Mouse (Mus musculus) forebrain, embryonic 10.5 days (tissue): ENCODE measurements around the gene Krr1. TPM values are rescaled to one million over a fixed set of nuclear protein-coding genes. Genes with fewer than 3 reads are reported as not detected.

Source experiments
- DNase-seq: peaks from one replicate; pipeline ENCODE4 v3.0.0-alpha.2; 2017; ENCODE audit warnings: low spot score; ENCODE audit errors: extremely low spot score
- H3K27ac ChIP-seq: fragments of 300-500 bp; sonication (generic); 2 replicates; pipeline ENCODE4 v1.5.1; 2016; ENCODE audit warnings: mild to moderate bottlenecking
- H3K27me3 ChIP-seq: fragments of 300-500 bp; sonication (generic); 2 replicates; pipeline ENCODE4 v1.6.1; 2016; ENCODE audit warnings: mild to moderate bottlenecking; ENCODE audit not compliant: poor library complexity, severe bottlenecking
- H3K36me3 ChIP-seq: fragments of 300-500 bp; sonication (generic); replicated peaks from 2 replicates; pipeline ENCODE4 v1.6.1; 2016; ENCODE audit warnings: mild to moderate bottlenecking, moderate library complexity
- H3K4me1 ChIP-seq: fragments of 300-500 bp; sonication (generic); 2 replicates; pipeline ENCODE4 v1.6.1; 2016
- H3K4me3 ChIP-seq: fragments of 300-500 bp; sonication (generic); 2 replicates; pipeline ENCODE4 v1.5.1; 2016; ENCODE audit warnings: mild to moderate bottlenecking, moderate library complexity
- H3K9me3 ChIP-seq: fragments of 300-500 bp; sonication (generic); 2 replicates; pipeline ENCODE4 v1.6.1; 2016; ENCODE audit warnings: mild to moderate bottlenecking, moderate library complexity
- WGBS: fragments of 180-500 bp; shearing (Covaris S2); methylation state at CpG from one replicate; pipeline ENCODE4 v1.1.7; 2016; 5-methylcytosine and 5-hydroxymethylcytosine counted together
- polyA plus RNA-seq: library from polyadenylated mRNA; unstranded; fragments of >200 nt; fragmentation: Nextera tagmentation; extraction: Ambion mirVana; gene quantifications from 2 replicates; pipeline ENCODE4 v1.2.1, GENCODE M21; 2016

Gene Krr1
- 60.4 and 64.8 TPM in 2 replicates for polyA plus RNA-seq

DNA sequence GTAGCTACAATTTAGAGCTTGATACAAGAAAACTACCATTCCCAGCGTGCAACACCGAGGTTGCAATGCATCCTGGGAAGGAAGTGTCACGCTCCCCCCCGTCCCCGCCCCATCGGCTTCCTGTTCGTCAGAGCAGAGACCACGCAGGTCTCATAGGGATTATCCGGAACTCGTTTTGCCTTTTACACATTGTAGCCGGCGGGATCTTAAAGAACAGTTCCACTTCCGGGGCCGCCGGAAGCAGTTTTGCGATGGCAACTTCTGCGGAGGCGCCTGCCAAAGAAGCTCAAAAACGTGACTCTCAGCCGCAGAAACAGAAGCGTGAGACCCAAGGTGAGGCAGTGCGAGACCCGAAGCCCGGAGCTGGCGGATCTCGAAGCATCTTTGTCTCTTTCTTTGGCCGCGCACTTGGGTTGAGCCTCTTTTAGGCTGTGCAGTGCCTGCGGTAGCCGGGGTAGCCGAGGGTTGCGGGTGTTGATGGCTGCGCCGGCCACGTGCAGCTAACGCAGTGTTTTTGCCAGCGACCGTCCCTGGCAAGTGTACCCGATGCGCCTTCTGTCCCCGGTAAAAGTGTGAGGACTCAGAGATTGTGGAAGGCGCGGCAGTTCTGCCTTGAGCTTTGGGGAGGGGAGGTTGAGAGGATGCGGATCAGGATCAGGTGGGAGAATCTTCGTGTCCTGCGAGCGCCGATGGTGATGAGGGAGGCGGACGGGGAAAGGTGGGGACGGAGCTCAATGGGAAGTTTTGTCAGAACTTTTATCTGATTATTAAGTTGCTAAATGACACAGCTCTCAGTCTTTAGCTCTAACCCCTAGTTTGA, at the start of gene Krr1:
Gene Krr1 (plus strand): TSS at position 123 of the 820 bp plus-strand sequence.
- peak; percentile 94 for DNase-seq
- Histone ChIP-seq H3K4me1 (peaks cover 13% of the 10 kb centered on the region), H3K27me3 (no peaks in the 10 kb centered on the region), H3K36me3 (peaks cover 24% of the 10 kb centered on the region), H3K9me3 (no peaks in the 10 kb centered on the region), H3K27ac (peak within 1 kb of the TSS; percentile 83), H3K4me3 (peak within 1 kb of the TSS; percentile 93)
- WGBS = under 1% methylated on average over 51 of the region's 51 CpGs

DNA sequence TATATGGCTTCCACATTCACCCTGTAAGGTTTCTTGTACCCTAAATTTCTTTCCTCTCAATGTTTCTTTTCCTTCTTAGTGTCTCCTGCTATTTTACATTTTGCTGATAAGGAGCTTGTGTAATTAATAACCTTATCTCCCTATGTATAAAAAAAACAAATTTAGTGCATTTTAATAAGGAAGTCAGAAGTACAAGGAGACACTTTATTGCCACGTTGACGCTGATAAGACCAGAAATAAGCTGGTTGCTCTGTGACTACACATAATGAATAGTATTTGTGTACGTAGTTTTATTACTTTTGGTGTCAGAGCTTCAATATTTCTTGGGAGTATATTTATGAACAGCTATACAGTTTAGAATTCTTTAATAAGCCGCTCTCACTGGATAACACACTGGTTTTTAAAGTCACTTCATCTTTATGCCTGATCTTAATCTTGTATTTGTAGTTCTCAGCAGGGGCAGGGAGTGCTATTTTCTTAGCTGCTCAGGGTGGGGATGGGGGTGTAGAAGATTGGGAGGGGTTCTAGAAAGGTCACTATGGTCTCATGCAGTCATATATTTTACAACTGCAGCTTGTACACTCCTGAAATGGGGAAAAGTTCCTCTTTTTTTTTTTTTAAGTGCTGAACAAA, 48.8 kb upstream of the Krr1 start:
- no peak for DNase-seq
- 72% methylated on average over 4 of the region's 4 CpGs for WGBS
- no peak overlapping the region for H3K4me3 ChIP-seq

DNA sequence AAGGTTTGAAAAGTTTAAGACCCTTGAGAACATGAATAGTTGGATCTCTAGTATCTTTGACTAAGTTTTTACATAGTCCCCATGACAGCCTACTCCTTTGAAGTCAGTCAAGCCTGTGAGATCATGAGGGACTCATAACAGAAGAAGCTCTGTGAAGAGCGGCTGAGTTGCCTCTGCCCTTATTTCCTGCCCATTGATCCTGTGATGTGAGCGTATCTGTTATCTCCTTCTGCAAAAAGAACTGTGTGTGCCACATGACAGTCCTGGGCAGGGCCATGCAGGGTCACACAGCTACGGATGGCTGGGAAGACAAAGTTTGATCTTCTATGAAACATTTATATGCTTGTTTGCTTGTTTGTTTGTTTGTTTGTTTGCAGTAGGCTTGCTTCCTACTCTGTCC, 48.3 kb upstream of the Krr1 start:
- no peaks in the 10 kb centered on the region for H3K9me3 ChIP-seq
- no peaks in the 10 kb centered on the region for H3K36me3 ChIP-seq
- peak overlapping the region; percentile 83; the same call in 1 of the 2 replicates for H3K27ac ChIP-seq
- peaks cover 30% of the 10 kb centered on the region for H3K27me3 ChIP-seq
- no peak overlapping the region for H3K4me3 ChIP-seq
- DNase-seq = no peak
- H3K4me1 ChIP-seq = peaks cover 53% of the 10 kb centered on the region
- WGBS = 19% methylated on average over 3 of the region's 3 CpGs

More for the DNA sequence above, 48.8 kb upstream of the Krr1 start:
- Histone ChIP-seq H3K36me3 (no peaks in the 10 kb centered on the region), H3K9me3 (no peaks in the 10 kb centered on the region), H3K27ac (no peak overlapping the region), H3K27me3 (peaks cover 26% of the 10 kb centered on the region), H3K4me1 (peaks cover 50% of the 10 kb centered on the region)

DNA sequence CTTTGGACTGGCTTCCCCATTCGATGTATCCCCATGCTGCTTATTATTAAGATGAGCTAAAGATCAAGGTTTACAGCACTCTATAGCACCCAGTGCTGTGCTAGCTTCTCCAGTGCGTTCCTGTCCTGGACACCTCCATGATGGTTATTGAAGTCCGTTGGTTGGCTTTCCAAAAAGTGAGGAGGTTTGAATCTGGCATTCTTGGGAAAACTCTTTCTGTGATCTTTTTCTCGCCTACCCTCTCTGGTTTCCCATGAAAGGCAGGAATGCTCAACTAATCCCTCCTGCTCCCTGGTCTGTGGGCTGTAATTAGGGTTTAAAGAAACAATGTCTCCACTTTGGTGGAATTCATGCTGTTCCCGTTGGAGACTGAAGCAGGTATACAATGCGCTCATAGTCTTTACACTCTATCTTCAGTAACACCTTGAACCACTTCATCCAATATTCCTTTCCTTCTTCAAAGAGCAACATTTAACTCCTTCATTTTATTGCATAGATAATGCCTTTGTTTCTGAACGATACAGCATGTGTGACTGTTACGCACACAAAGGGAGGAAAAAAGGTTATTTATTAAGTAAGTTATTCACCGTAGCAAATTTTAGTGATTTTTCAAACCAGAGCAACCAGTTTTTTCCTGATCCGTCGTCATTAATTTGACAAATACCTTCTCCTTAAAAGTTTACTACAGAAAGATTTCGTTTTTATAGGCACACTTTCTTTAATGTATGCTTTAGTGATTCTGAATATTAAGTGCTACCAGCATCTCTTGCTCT, 47.6 kb upstream of the Krr1 start:
- Histone ChIP-seq H3K9me3 (no peaks in the 10 kb centered on the region), H3K36me3 (no peaks in the 10 kb centered on the region), H3K27ac (peak overlapping the region; percentile 83), H3K4me3 (peak overlapping the region; percentile 22; the same call in 1 of the 2 replicates), H3K4me1 (peaks cover 60% of the 10 kb centered on the region), H3K27me3 (peaks cover 34% of the 10 kb centered on the region)
- no peak for DNase-seq
- 17% methylated on average over 12 of the region's 12 CpGs for WGBS

DNA sequence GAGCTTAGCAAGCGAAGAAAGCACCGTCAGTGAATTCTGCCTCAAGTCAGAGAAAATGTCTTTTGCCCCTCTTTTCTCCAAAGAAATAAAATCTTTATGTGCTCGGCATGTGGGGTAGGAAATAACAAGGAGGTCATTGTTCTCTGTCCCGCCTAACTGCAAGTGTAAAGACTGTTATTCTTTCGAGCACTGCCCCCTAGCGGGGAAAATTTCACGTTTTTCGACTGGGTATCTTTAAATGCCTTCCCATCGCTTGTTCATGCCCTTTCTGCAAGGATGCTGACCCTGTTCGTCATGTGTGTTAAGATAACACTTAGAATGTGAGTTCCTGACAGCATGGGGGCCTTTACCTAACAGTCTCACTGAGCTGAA, 47.0 kb upstream of the Krr1 start:
- WGBS = 2% methylated on average over 10 of the region's 10 CpGs
- Histone ChIP-seq H3K9me3 (no peaks in the 10 kb centered on the region), H3K27ac (peak overlapping the region; percentile 83), H3K4me3 (peak overlapping the region; percentile 22; the same call in 1 of the 2 replicates), H3K36me3 (no peaks in the 10 kb centered on the region), H3K4me1 (peaks cover 60% of the 10 kb centered on the region), H3K27me3 (peaks cover 40% of the 10 kb centered on the region)
- peak; percentile 92 for DNase-seq

DNA sequence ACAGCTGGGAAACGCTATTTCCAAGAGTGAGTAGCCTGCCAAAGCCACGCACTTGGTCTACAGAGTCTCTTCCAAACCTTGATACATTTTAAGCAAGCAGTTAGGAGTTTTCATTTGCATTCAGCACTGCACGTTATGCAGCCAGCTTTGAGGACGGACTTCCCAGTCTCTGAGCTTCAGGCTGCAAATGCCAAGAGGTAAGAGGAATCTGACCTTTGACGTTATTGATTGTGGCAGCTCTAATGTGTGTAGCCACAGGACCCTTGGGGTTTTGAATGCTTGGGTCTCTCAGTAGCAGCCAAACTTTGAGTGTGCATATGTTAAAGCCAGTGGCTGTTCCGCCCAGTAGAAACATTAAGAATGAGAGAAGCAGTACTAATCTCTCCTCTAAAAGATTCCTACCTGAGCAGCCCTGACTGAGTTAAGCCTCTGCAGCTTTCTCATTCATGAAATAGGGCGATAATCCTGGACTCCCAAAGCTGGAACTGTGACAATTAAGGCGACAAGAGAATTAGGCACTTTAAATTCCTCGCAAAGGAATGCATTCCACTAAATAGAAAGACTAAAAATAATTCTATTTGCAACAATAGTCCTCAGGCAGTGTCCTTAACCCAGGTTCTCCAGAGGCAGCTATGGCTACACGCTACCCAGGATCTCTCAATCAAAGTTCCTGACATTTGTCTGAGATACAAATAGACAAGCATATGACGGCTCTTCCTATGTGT, 39.7 kb upstream of the Krr1 start:
- Histone ChIP-seq H3K4me1 (peaks cover 33% of the 10 kb centered on the region), H3K9me3 (0 out of 2 replicates have a peak, but pooled peaks cover 4% of the 10 kb centered on the region), H3K27me3 (peaks cover 36% of the 10 kb centered on the region), H3K36me3 (no peaks in the 10 kb centered on the region), H3K27ac (no peak overlapping the region), H3K4me3 (no peak overlapping the region)
- WGBS = 28% methylated on average over 11 of the region's 11 CpGs
- DNase-seq = no peak

DNA sequence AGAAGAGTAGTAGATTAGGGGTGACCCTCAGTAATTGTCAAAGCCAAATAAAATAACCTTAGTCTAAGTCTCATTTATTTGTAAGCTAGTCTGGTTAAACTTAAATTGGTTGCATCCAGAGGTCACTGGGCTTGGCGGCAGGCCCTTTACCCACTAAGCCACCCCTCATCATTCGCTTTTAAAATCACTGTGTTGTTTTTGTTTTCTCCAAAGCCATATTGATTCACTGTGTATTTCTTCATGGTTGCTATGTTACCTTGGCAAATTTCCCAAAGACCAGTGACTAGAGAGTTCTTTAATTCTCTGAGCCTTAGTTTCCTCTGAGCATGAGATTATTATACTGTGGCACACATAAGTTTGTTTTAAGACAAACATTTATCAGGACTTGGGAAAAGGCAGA, 37.3 kb upstream of the Krr1 start:
- H3K27me3 ChIP-seq = peaks cover 19% of the 10 kb centered on the region
- H3K9me3 ChIP-seq = 0 out of 2 replicates have a peak, but pooled peaks cover 4% of the 10 kb centered on the region
- DNase-seq = no peak
- no peaks in the 10 kb centered on the region for H3K36me3 ChIP-seq
- no peak overlapping the region for H3K27ac ChIP-seq
- peaks cover 17% of the 10 kb centered on the region for H3K4me1 ChIP-seq
- no peak overlapping the region for H3K4me3 ChIP-seq
- WGBS = 94% methylated on average over 2 of the region's 2 CpGs

DNA sequence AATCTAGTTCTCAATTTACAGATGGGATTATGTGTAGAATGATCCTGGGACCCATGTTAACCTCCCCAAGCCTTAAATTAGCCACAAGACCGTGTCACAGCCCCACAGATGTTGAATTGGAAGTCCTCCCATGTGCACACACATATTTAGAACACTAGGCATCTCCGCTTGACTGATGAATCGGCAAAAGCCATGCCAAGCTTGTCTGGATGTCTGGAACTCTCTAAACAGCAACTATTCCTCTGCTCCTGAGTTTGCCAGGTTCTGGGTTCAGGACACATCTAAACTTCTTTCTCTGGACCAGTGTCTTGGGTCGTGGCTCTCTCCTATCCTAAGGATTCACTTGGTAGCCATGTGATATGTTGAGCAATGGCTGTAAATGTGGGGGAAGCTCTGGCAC, 36.4 kb upstream of the Krr1 start:
- whole genome bisulfite sequencing = 88% methylated on average over 4 of the region's 4 CpGs
- Histone ChIP-seq H3K36me3 (no peaks in the 10 kb centered on the region), H3K27ac (no peak overlapping the region), H3K9me3 (0 out of 2 replicates have a peak, but pooled peaks cover 4% of the 10 kb centered on the region), H3K4me3 (no peak overlapping the region), H3K27me3 (peaks cover 14% of the 10 kb centered on the region), H3K4me1 (peaks cover 17% of the 10 kb centered on the region)
- DNase-seq = no peak

DNA sequence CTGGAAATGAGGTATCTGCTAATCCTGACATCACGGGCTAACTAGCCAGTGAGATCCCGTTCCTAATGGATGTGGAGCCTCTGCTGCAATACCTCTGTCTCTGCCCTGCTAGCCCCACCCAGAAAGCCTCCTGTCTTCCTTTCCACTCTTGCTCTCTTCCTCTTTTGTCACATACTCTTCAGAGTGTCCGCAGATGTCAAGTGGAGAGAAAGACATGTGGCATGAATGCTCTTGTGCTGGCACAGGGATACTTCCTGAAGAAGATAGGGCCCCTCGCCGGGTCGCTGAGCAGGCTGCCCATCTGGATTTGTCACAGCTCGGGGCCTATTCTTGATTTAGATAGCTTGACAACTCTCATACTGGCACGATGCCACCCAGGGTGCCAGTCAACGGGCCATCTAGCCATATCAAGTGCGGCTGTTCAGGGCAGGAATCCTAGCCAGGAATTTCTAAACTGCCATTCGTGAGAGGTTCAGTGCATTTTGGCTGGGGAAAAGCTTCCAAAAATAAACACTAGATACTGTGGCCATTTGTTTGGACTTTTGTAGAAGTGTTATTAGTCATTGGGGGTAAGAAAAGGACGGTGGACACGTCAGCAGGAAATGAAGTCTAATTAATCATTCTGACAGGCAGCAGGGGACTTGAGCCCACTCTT, 35.8 kb upstream of the Krr1 start:
- DNase-seq = no peak
- Histone ChIP-seq H3K27me3 (peaks cover 9% of the 10 kb centered on the region; the same call in 1 of the 2 replicates), H3K36me3 (no peaks in the 10 kb centered on the region), H3K9me3 (no peaks in the 10 kb centered on the region), H3K27ac (no peak overlapping the region), H3K4me3 (no peak overlapping the region), H3K4me1 (peaks cover 17% of the 10 kb centered on the region)
- WGBS = 89% methylated on average over 13 of the region's 13 CpGs

DNA sequence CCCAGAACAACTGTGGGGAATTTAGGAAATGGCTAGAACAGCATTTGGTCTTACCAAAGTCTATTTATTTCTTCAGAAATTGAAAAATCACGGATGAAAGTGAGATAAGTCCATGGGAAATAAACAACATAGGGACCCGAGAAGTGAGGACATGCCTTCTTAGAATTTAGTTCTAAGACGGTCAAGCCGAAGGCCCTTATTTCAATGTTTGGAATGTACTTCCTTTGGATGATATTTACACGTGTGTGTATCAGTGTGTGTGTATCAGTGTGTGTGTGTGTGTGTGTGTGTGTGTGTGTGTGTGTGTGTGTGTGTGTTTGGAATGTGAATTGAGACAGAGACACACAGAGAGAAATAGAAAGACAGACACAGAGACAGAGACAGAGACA, 35.3 kb upstream of the Krr1 start:
- WGBS = 91% methylated on average over 5 of the region's 5 CpGs

DNA sequence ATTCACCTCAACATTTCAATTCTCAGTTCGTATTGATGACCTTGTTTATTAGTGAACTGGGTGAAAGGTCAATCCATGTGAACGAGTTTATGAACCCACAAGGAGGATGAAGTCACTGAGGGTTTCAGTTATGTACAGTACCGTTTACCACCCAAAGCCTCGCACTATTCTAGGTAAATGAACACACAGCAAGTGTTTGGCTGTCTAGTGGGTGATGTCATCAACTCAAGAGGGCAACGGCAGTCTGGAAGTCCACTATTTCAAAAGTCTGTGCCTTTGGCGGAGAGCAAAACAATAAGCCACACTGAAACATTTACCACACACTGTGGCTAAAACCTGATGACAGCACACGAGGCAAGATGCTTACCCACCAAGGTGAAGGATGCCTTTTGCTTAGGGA, 29.4 kb upstream of the Krr1 start:
- Histone ChIP-seq H3K36me3 (no peaks in the 10 kb centered on the region), H3K9me3 (no peaks in the 10 kb centered on the region), H3K4me1 (no peaks in the 10 kb centered on the region), H3K4me3 (no peak overlapping the region), H3K27ac (no peak overlapping the region), H3K27me3 (no peaks in the 10 kb centered on the region)
- WGBS = 90% methylated on average over 7 of the region's 7 CpGs
- DNase-seq = no peak

More for the DNA sequence above, 35.3 kb upstream of the Krr1 start:
- Histone ChIP-seq H3K27me3 (peaks cover 5% of the 10 kb centered on the region; the same call in 1 of the 2 replicates), H3K9me3 (no peaks in the 10 kb centered on the region), H3K4me1 (peaks cover 12% of the 10 kb centered on the region), H3K36me3 (no peaks in the 10 kb centered on the region), H3K27ac (no peak overlapping the region), H3K4me3 (no peak overlapping the region)
- no peak for DNase-seq

DNA sequence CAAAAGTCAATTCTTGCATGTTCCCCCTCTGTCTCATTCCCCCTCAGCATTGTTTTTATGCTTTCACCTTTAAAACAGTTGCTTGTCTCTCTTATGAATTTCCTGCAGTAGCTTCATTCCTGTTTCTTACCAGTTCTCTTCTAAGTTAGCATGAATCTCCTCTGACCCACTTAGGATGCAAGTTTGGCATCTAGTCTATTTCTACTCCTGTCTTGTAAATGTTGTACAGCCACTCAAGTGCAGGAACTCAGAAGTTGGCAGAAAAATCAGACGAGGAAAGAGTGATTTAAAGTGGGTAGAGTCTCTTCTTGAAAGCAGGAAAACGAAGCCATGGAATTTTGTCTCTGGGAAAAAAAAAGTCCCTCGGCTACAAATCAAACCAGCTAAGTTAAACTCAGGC, 26.9 kb upstream of the Krr1 start:
- WGBS = 77% methylated on average over 3 of the region's 3 CpGs
- no peak for DNase-seq
- H3K4me1 ChIP-seq = peaks cover 12% of the 10 kb centered on the region
- H3K4me3 ChIP-seq = no peak overlapping the region
- no peak overlapping the region for H3K27ac ChIP-seq
- H3K27me3 ChIP-seq = no peaks in the 10 kb centered on the region
- H3K9me3 ChIP-seq = no peaks in the 10 kb centered on the region
- H3K36me3 ChIP-seq = no peaks in the 10 kb centered on the region
